ENCODE assay signal across 18 mouse cellular contexts in genomic region chr19:46655626-46656025, GRCm38 (mm10). TPM values are rescaled to one million over a fixed set of nuclear protein-coding genes. Genes with fewer than 3 reads are reported as not detected.
"Had no signal": no experiment of that assay in that cellular context is flagged by ENCODE, and none has a peak within 500 bp of the region (broad histone marks: within the 10 kb centered on the region; RNA-seq: fewer than 3 reads in every experiment).

No protein-coding gene starts in this region.

- DNase-seq: kidney, adult 18-20 months; kidney, postnatal 25 days; lung, postnatal 14 days; midbrain, embryonic 14.5 days; right cerebral cortex, adult 18-20 months; thymus, adult 18-20 months; thymus, postnatal 14 days had no signal

- H3K4me3 ChIP-seq: intestine, embryonic 15.5 days; kidney, embryonic 15.5 days; left cerebral cortex, adult 2 months; limb, embryonic 10.5 days; liver, embryonic 12.5 days; midbrain, embryonic 10.5 days; myocyte; neural tube, embryonic 12.5 days had no signal

- H3K27me3 ChIP-seq: intestine, embryonic 15.5 days; kidney, embryonic 15.5 days; liver, embryonic 12.5 days; neural tube, embryonic 12.5 days had no signal

- H3K4me1 ChIP-seq: intestine, embryonic 15.5 days; kidney, embryonic 15.5 days; limb, embryonic 10.5 days; liver, embryonic 12.5 days; midbrain, embryonic 10.5 days; neural tube, embryonic 12.5 days had no signal

- H3K4me2 ChIP-seq: intestine, embryonic 15.5 days; kidney, embryonic 15.5 days; liver, embryonic 12.5 days; neural tube, embryonic 12.5 days had no signal

- H3K9me3 ChIP-seq: intestine, embryonic 15.5 days; kidney, embryonic 15.5 days; limb, embryonic 10.5 days; liver, embryonic 12.5 days; midbrain, embryonic 10.5 days; neural tube, embryonic 12.5 days had no signal

- H3K9ac ChIP-seq: intestine, embryonic 15.5 days; kidney, embryonic 15.5 days; liver, embryonic 12.5 days; neural tube, embryonic 12.5 days had no signal

- ATAC-seq: intestine, embryonic 15.5 days; liver, embryonic 12.5 days had no signal

- H3K27ac ChIP-seq: intestine, embryonic 15.5 days; kidney, embryonic 15.5 days; left cerebral cortex, adult 2 months; limb, embryonic 10.5 days; liver, embryonic 12.5 days; midbrain, embryonic 10.5 days; neural tube, embryonic 12.5 days had no signal

RNA-seq across cellular contexts. Expression of gene Cyp17a1, which starts 17.3 kb away (rescaled TPM):
- total RNA-seq: layer of hippocampus, postnatal 25 days; left cerebral cortex, adult 2 months; left cerebral cortex, postnatal 14 days; megakaryocyte progenitor cell, adult 5-6 weeks had no signal
- polyA plus RNA-seq: intestine, embryonic 15.5 days; limb, embryonic 10.5 days; midbrain, embryonic 10.5 days; midbrain, embryonic 14.5 days; myocyte; neural tube, embryonic 12.5 days had no signal
